ENCODE assay signal across 24 mouse cellular contexts in the genomic region with DNA sequence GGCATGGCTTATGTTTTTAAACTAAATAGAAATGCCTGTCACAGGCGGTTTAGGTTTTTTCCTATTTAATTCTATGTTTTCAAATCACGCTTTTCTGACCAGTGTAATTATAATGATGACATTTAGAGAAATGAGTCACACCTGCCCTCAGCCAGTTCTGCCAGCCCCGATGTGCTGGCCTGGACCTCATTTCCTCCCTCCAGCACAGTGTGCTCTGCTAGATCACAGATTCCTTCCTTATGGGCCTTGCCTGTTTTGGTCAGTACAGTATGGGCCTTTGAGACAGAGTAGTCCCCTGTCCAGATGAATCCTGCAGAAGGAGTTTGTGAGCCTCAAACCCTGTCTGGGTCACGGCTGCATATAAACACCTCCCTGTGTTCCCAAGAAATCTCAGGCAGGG.
A peak's percentile ranks its signal among the peaks of the same experiment; 100 is the strongest.
DNase-seq lines count a peak whose midpoint lies in the region; ATAC-seq lines count a peak whose summit lies in the region.
"Had no signal": no experiment of that assay in that cellular context is flagged by ENCODE, and none has a peak within 500 bp of the region (broad histone marks: within the 10 kb centered on the region; RNA-seq: fewer than 3 reads in every experiment).

No protein-coding gene starts in this region.

- DNase-seq in kidney, adult 11 months: no peak
- peak; percentile 67 for DNase-seq in 3T3-L1 (ENCODE audit: low read depth, low spot score)
- DNase-seq in embryonic facial prominence, embryonic 10.5 days (ENCODE audit: low spot score): no peak
- no peak for DNase-seq in left cerebral cortex, adult 18-20 months (ENCODE audit: low spot score in 2 of 2)
- DNase-seq: adrenal gland, adult 8-10 months; cerebellum, adult 2 months; cerebellum, postnatal 36 days; embryo, embryonic 11 days; lung, adult 18-20 months; lung, postnatal 10 days had no signal

- H3K4me2 ChIP-seq in forebrain, embryonic 16.5 days (ENCODE audit: low read length): no peak overlapping the region
- no peak overlapping the region for H3K4me2 ChIP-seq in forebrain, embryonic 12.5 days
- H3K4me2 ChIP-seq in kidney, embryonic 15.5 days: no peak overlapping the region
- H3K4me2 ChIP-seq: embryonic facial prominence, embryonic 15.5 days; heart, embryonic 12.5 days; limb, embryonic 13.5 days; liver, embryonic 12.5 days; midbrain, embryonic 11.5 days had no signal

- no peaks in the 10 kb centered on the region; the same call in 1 of the 2 replicates for H3K9me3 ChIP-seq in forebrain, embryonic 16.5 days (ENCODE audit: control insufficient read depth, low read length)
- no peaks in the 10 kb centered on the region for H3K9me3 ChIP-seq in forebrain, embryonic 12.5 days
- no peaks in the 10 kb centered on the region for H3K9me3 ChIP-seq in kidney, embryonic 15.5 days (replicated peaks)
- H3K9me3 ChIP-seq in embryonic facial prominence, embryonic 10.5 days: 0 out of 2 replicates have a peak, but pooled peaks cover 4% of the 10 kb centered on the region
- H3K9me3 ChIP-seq: embryonic facial prominence, embryonic 15.5 days; limb, embryonic 13.5 days; liver, embryonic 12.5 days had no signal

- no peak overlapping the region for H3K4me3 ChIP-seq in forebrain, embryonic 16.5 days (replicated peaks; ENCODE audit: low read length)
- no peak overlapping the region for H3K4me3 ChIP-seq in forebrain, embryonic 12.5 days (replicated peaks)
- H3K4me3 ChIP-seq in kidney, embryonic 15.5 days (replicated peaks): no peak overlapping the region
- no peak overlapping the region for H3K4me3 ChIP-seq in embryonic facial prominence, embryonic 10.5 days
- H3K4me3 ChIP-seq: embryonic facial prominence, embryonic 15.5 days; heart, embryonic 12.5 days; limb, embryonic 13.5 days; liver, embryonic 12.5 days had no signal

- no peaks in the 10 kb centered on the region for H3K36me3 ChIP-seq in forebrain, embryonic 16.5 days (ENCODE audit: control insufficient read depth, insufficient read depth)
- H3K36me3 ChIP-seq in forebrain, embryonic 12.5 days (replicated peaks): no peaks in the 10 kb centered on the region
- no peaks in the 10 kb centered on the region for H3K36me3 ChIP-seq in kidney, embryonic 15.5 days
- no peaks in the 10 kb centered on the region for H3K36me3 ChIP-seq in embryonic facial prominence, embryonic 10.5 days (replicated peaks)
- H3K36me3 ChIP-seq: embryonic facial prominence, embryonic 15.5 days; G1E; heart, embryonic 12.5 days; limb, embryonic 13.5 days; liver, embryonic 12.5 days had no signal

- ATAC-seq in forebrain, embryonic 16.5 days: 0 out of 2 replicates have a peak, but pooled peaks have one; percentile 18
- ATAC-seq in forebrain, embryonic 12.5 days (ENCODE audit: low FRiP score): no peak
- 0 out of 2 replicates have a peak, but pooled peaks have one; percentile 29 for ATAC-seq in kidney, embryonic 15.5 days (replicated peaks; ENCODE audit: low FRiP score)
- no peak for ATAC-seq in monocyte, adult 5-6 weeks (replicated peaks; ENCODE audit: insufficient number of reproducible peaks, low FRiP score, low TSS enrichment, poor library complexity, severe bottlenecking)
- ATAC-seq: activated CD4-positive, CD25-positive, alpha-beta regulatory T cell, adult 4 months; intestine, embryonic 16.5 days; liver, embryonic 12.5 days had no signal

- H3K27me3 ChIP-seq in forebrain, embryonic 16.5 days (replicated peaks; ENCODE audit: control insufficient read depth, insufficient read depth, low read length): 0 out of 2 replicates have a peak, but pooled peaks cover 3% of the 10 kb centered on the region
- peaks cover 12% of the 10 kb centered on the region; the same call in 1 of the 2 replicates for H3K27me3 ChIP-seq in forebrain, embryonic 12.5 days
- no peaks in the 10 kb centered on the region for H3K27me3 ChIP-seq in kidney, embryonic 15.5 days
- no peaks in the 10 kb centered on the region; the same call in 1 of the 2 replicates for H3K27me3 ChIP-seq in embryonic facial prominence, embryonic 10.5 days (replicated peaks; ENCODE audit: low read depth, poor library complexity, severe bottlenecking)
- H3K27me3 ChIP-seq: CH12.LX; embryonic facial prominence, embryonic 15.5 days; heart, embryonic 12.5 days; limb, embryonic 13.5 days; liver, embryonic 12.5 days had no signal

- no peaks in the 10 kb centered on the region for H3K4me1 ChIP-seq in forebrain, embryonic 16.5 days (replicated peaks; ENCODE audit: control insufficient read depth, insufficient read depth, low read length)
- no peaks in the 10 kb centered on the region for H3K4me1 ChIP-seq in forebrain, embryonic 12.5 days
- peaks cover 6% of the 10 kb centered on the region; the same call in 1 of the 2 replicates for H3K4me1 ChIP-seq in kidney, embryonic 15.5 days
- peaks cover 19% of the 10 kb centered on the region for H3K4me1 ChIP-seq in embryonic facial prominence, embryonic 10.5 days
- H3K4me1 ChIP-seq: embryonic facial prominence, embryonic 15.5 days; liver, embryonic 12.5 days had no signal

- no peak overlapping the region for H3K9ac ChIP-seq in forebrain, embryonic 16.5 days (replicated peaks; ENCODE audit: low read depth, low read length)
- H3K9ac ChIP-seq in forebrain, embryonic 12.5 days: no peak overlapping the region
- no peak overlapping the region for H3K9ac ChIP-seq in kidney, embryonic 15.5 days
- H3K9ac ChIP-seq: embryonic facial prominence, embryonic 15.5 days; heart, embryonic 12.5 days; limb, embryonic 13.5 days; liver, embryonic 12.5 days had no signal

- no peak overlapping the region for H3K27ac ChIP-seq in forebrain, embryonic 16.5 days (ENCODE audit: low read length)
- no peak overlapping the region for H3K27ac ChIP-seq in forebrain, embryonic 12.5 days
- H3K27ac ChIP-seq in kidney, embryonic 15.5 days: no peak overlapping the region
- peak overlapping the region; percentile 0; the same call in 1 of the 2 replicates for H3K27ac ChIP-seq in embryonic facial prominence, embryonic 10.5 days (replicated peaks)
- H3K27ac ChIP-seq: embryonic facial prominence, embryonic 15.5 days; limb, embryonic 13.5 days; liver, embryonic 12.5 days; stomach, postnatal 0 days had no signal

- WGBS in forebrain, embryonic 16.5 days: 81% methylated on average over 4 of the region's 4 CpGs
- WGBS in forebrain, embryonic 12.5 days: 90% methylated on average over 4 of the region's 4 CpGs
- WGBS in kidney, embryonic 15.5 days: 70% methylated on average over 4 of the region's 4 CpGs
- 65% methylated on average over 4 of the region's 4 CpGs for WGBS in embryonic facial prominence, embryonic 10.5 days

Comparison
In these comparisons a context has a peak if more than half of its experiments do, and no peak if none do; other contexts are left out.
1. ATAC-seq: peak in forebrain, embryonic 16.5 days (single experiment) and kidney, embryonic 15.5 days (single experiment); none in forebrain, embryonic 12.5 days (single experiment) and monocyte, adult 5-6 weeks (single experiment).